Mouse (Mus musculus): ENCODE measurements at regions not wholly inside any gene's neighbourhood (a gene's known extent, or its start where the extent isn't known, plus 50 kb on each side); places are given as distances from the start of the nearest gene placed in this dataset.

- Histone ChIP-seq H3K27me3 (ENCODE audit: insufficient read depth, low read length) (no peaks in the 10 kb centered on the region), H3K4me3 (ENCODE audit: low read depth, low read length) (no peak overlapping the region), H3K4me1 (ENCODE audit: insufficient read depth, low read length) (no peaks in the 10 kb centered on the region), H3K36me3 (ENCODE audit: insufficient read depth, low read length) (no peaks in the 10 kb centered on the region), H3K27ac (ENCODE audit: low read depth, low read length) (no peak overlapping the region), H3K9me3 (ENCODE audit: low read length) (no peaks in the 10 kb centered on the region), H3K4me2 (ENCODE audit: low read depth, low read length, poor library complexity, severe bottlenecking) (no peak overlapping the region), H3K9ac (replicated peaks; ENCODE audit: low read length, poor library complexity, severe bottlenecking) (no peak overlapping the region)
- ATAC-seq (ENCODE audit: low FRiP score): no peak
- 93% methylated on average over 4 of the region's 4 CpGs for WGBS
- TF ChIP-seq CTCF (IDR thresholded peaks at IDR 0.05): peak; percentile 45
- no peak for DNase-seq (ENCODE audit: low spot score)
Observed at GRCm38 (mm10) chr9:68072624-68073023, 232.4 kb downstream of the Vps13c start.

- 80% methylated on average over 2 of the region's 2 CpGs for WGBS
- Histone ChIP-seq H3K9me3 (ENCODE audit: low read length) (no peaks in the 10 kb centered on the region), H3K4me3 (ENCODE audit: low read depth, low read length) (no peak overlapping the region), H3K4me1 (ENCODE audit: insufficient read depth, low read length) (no peaks in the 10 kb centered on the region), H3K27me3 (ENCODE audit: insufficient read depth, low read length) (no peaks in the 10 kb centered on the region), H3K36me3 (ENCODE audit: insufficient read depth, low read length) (no peaks in the 10 kb centered on the region), H3K9ac (replicated peaks; ENCODE audit: low read length, poor library complexity, severe bottlenecking) (no peak overlapping the region), H3K4me2 (ENCODE audit: low read depth, low read length, poor library complexity, severe bottlenecking) (no peak overlapping the region), H3K27ac (ENCODE audit: low read depth, low read length) (no peak overlapping the region)
- ATAC-seq (ENCODE audit: low FRiP score): no peak
- DNase-seq (ENCODE audit: low spot score): no peak
- no peak for TF ChIP-seq CTCF (IDR thresholded peaks at IDR 0.05)
Observed at GRCm38 (mm10) chr9:68077329-68077728, 237.1 kb downstream of the Vps13c start.

GRCm38 (mm10) chr9:68083341-68083740 is 243.1 kb downstream of the Vps13c start:
- H3K4me2 ChIP-seq (ENCODE audit: low read depth, low read length, poor library complexity, severe bottlenecking): no peak overlapping the region
- no peak overlapping the region for H3K9ac ChIP-seq (replicated peaks; ENCODE audit: low read length, poor library complexity, severe bottlenecking)
- H3K36me3 ChIP-seq (ENCODE audit: insufficient read depth, low read length): no peaks in the 10 kb centered on the region
- H3K4me3 ChIP-seq (ENCODE audit: low read depth, low read length): no peak overlapping the region
- DNase-seq (ENCODE audit: low spot score): no peak
- TF ChIP-seq CTCF (IDR thresholded peaks at IDR 0.05): no peak
- H3K9me3 ChIP-seq (ENCODE audit: low read length): no peaks in the 10 kb centered on the region
- no peaks in the 10 kb centered on the region for H3K4me1 ChIP-seq (ENCODE audit: insufficient read depth, low read length)
- H3K27me3 ChIP-seq (ENCODE audit: insufficient read depth, low read length): no peaks in the 10 kb centered on the region
- WGBS: 84% methylated on average over 4 of the region's 4 CpGs
- no peak for ATAC-seq (ENCODE audit: low FRiP score)
- no peak overlapping the region for H3K27ac ChIP-seq (ENCODE audit: low read depth, low read length)

GRCm38 (mm10) chr9:68084966-68085365 is 244.8 kb downstream of the Vps13c start:
- no peak for DNase-seq (ENCODE audit: low spot score)
- H3K36me3 ChIP-seq (ENCODE audit: insufficient read depth, low read length): no peaks in the 10 kb centered on the region
- 86% methylated on average over 4 of the region's 4 CpGs for WGBS
- H3K27me3 ChIP-seq (ENCODE audit: insufficient read depth, low read length): no peaks in the 10 kb centered on the region
- H3K9ac ChIP-seq (replicated peaks; ENCODE audit: low read length, poor library complexity, severe bottlenecking): no peak overlapping the region
- H3K4me1 ChIP-seq (ENCODE audit: insufficient read depth, low read length): no peaks in the 10 kb centered on the region
- no peak for ATAC-seq (ENCODE audit: low FRiP score)
- no peaks in the 10 kb centered on the region for H3K9me3 ChIP-seq (ENCODE audit: low read length)
- no peak overlapping the region for H3K4me3 ChIP-seq (ENCODE audit: low read depth, low read length)
- H3K27ac ChIP-seq (ENCODE audit: low read depth, low read length): no peak overlapping the region
- TF ChIP-seq CTCF (IDR thresholded peaks at IDR 0.05): no peak
- H3K4me2 ChIP-seq (ENCODE audit: low read depth, low read length, poor library complexity, severe bottlenecking): no peak overlapping the region

GRCm38 (mm10) chr9:68094561-68094960 is 254.4 kb downstream of the Vps13c start:
- H3K4me2 ChIP-seq (ENCODE audit: low read depth, low read length, poor library complexity, severe bottlenecking): no peak overlapping the region
- no peak overlapping the region for H3K27ac ChIP-seq (ENCODE audit: low read depth, low read length)
- no peaks in the 10 kb centered on the region for H3K9me3 ChIP-seq (ENCODE audit: low read length)
- WGBS: 87% methylated on average over 5 of the region's 5 CpGs
- H3K4me3 ChIP-seq (ENCODE audit: low read depth, low read length): no peak overlapping the region
- no peaks in the 10 kb centered on the region for H3K27me3 ChIP-seq (ENCODE audit: insufficient read depth, low read length)
- no peak for DNase-seq (ENCODE audit: low spot score)
- no peak for TF ChIP-seq CTCF (IDR thresholded peaks at IDR 0.05)
- H3K9ac ChIP-seq (replicated peaks; ENCODE audit: low read length, poor library complexity, severe bottlenecking): no peak overlapping the region
- no peaks in the 10 kb centered on the region for H3K36me3 ChIP-seq (ENCODE audit: insufficient read depth, low read length)
- H3K4me1 ChIP-seq (ENCODE audit: insufficient read depth, low read length): no peaks in the 10 kb centered on the region
- ATAC-seq (ENCODE audit: low FRiP score): no peak

- no peaks in the 10 kb centered on the region for H3K9me3 ChIP-seq (ENCODE audit: low read length)
- DNase-seq (ENCODE audit: low spot score) (no peak), ATAC-seq (ENCODE audit: low FRiP score) (no peak)
- no peaks in the 10 kb centered on the region for H3K27me3 ChIP-seq (ENCODE audit: insufficient read depth, low read length)
- no peak overlapping the region for H3K27ac ChIP-seq (ENCODE audit: low read depth, low read length)
- no peaks in the 10 kb centered on the region for H3K4me1 ChIP-seq (ENCODE audit: insufficient read depth, low read length)
- H3K9ac ChIP-seq (replicated peaks; ENCODE audit: low read length, poor library complexity, severe bottlenecking): no peak overlapping the region
- no peak for TF ChIP-seq CTCF (IDR thresholded peaks at IDR 0.05)
- no peaks in the 10 kb centered on the region for H3K36me3 ChIP-seq (ENCODE audit: insufficient read depth, low read length)
- H3K4me2 ChIP-seq (ENCODE audit: low read depth, low read length, poor library complexity, severe bottlenecking): no peak overlapping the region
- no peak overlapping the region for H3K4me3 ChIP-seq (ENCODE audit: low read depth, low read length)
- WGBS: 55% methylated on average over 9 of the region's 9 CpGs
Observed at GRCm38 (mm10) chr9:68109841-68110240, 269.6 kb downstream of the Vps13c start.

All from midbrain, postnatal 0 days (tissue).